Mouse (Mus musculus): ENCODE results near the gene Tnrc6a. TPM values are rescaled to one million over a fixed set of nuclear protein-coding genes. Genes with fewer than 3 reads are reported as not detected.

The Tnrc6a gene
- polyA plus RNA-seq, 1 experiment from 2014 or later: 54.5 TPM

- H3K36me3 ChIP-seq (ENCODE audit: control insufficient read depth, insufficient read depth, low read length): peaks cover 66% of the 10 kb centered on the region
- no peaks in the 10 kb centered on the region for H3K9me3 ChIP-seq (ENCODE audit: control insufficient read depth, low read length)
- H3K4me1 ChIP-seq (replicated peaks; ENCODE audit: control insufficient read depth, insufficient read depth, low read length): no peaks in the 10 kb centered on the region
- H3K27ac ChIP-seq (ENCODE audit: low read depth): no peak overlapping the region
- 93% methylated on average over 10 of the region's 10 CpGs for WGBS
- no peaks in the 10 kb centered on the region for H3K27me3 ChIP-seq (replicated peaks; ENCODE audit: control insufficient read depth, insufficient read depth, low read length)
- no peak overlapping the region for H3K9ac ChIP-seq (ENCODE audit: low read length)
- no peak overlapping the region for H3K4me2 ChIP-seq (ENCODE audit: low read length)
- DNase-seq (ENCODE audit: low spot score) (no peak), ATAC-seq (replicated peaks; ENCODE audit: low FRiP score, low TSS enrichment, low read depth) (no peak)
- no peak overlapping the region for H3K4me3 ChIP-seq (ENCODE audit: low read depth, low read length)
Observed at GRCm38 (mm10) chr7:123162346-123162745, 38.7 kb downstream of the Tnrc6a start.

GRCm38 (mm10) chr7:123167436-123167835 is 43.8 kb downstream of the Tnrc6a start:
- H3K9me3 ChIP-seq (ENCODE audit: control insufficient read depth, low read length): no peaks in the 10 kb centered on the region
- no peak for DNase-seq (ENCODE audit: low spot score)
- H3K4me3 ChIP-seq (ENCODE audit: low read depth, low read length): no peak overlapping the region
- ATAC-seq (replicated peaks; ENCODE audit: low FRiP score, low TSS enrichment, low read depth): no peak
- 84% methylated on average over 2 of the region's 2 CpGs for WGBS
- H3K4me2 ChIP-seq (ENCODE audit: low read length): no peak overlapping the region
- H3K27me3 ChIP-seq (replicated peaks; ENCODE audit: control insufficient read depth, insufficient read depth, low read length): no peaks in the 10 kb centered on the region
- peaks cover 100% of the 10 kb centered on the region for H3K36me3 ChIP-seq (ENCODE audit: control insufficient read depth, insufficient read depth, low read length)
- no peak overlapping the region for H3K27ac ChIP-seq (ENCODE audit: low read depth)
- no peaks in the 10 kb centered on the region for H3K4me1 ChIP-seq (replicated peaks; ENCODE audit: control insufficient read depth, insufficient read depth, low read length)
- H3K9ac ChIP-seq (ENCODE audit: low read length): no peak overlapping the region

- peaks cover 99% of the 10 kb centered on the region for H3K36me3 ChIP-seq (ENCODE audit: control insufficient read depth, insufficient read depth, low read length)
- no peaks in the 10 kb centered on the region for H3K27me3 ChIP-seq (replicated peaks; ENCODE audit: control insufficient read depth, insufficient read depth, low read length)
- no peak overlapping the region for H3K4me3 ChIP-seq (ENCODE audit: low read depth, low read length)
- H3K4me1 ChIP-seq (replicated peaks; ENCODE audit: control insufficient read depth, insufficient read depth, low read length): no peaks in the 10 kb centered on the region
- H3K9ac ChIP-seq (ENCODE audit: low read length): no peak overlapping the region
- no peaks in the 10 kb centered on the region for H3K9me3 ChIP-seq (ENCODE audit: control insufficient read depth, low read length)
- no peak for ATAC-seq (replicated peaks; ENCODE audit: low FRiP score, low TSS enrichment, low read depth)
- WGBS: 95% methylated on average over 2 of the region's 2 CpGs
- DNase-seq (ENCODE audit: low spot score): peak; percentile 29
- H3K4me2 ChIP-seq (ENCODE audit: low read length): no peak overlapping the region
- no peak overlapping the region for H3K27ac ChIP-seq (ENCODE audit: low read depth)
Observed at GRCm38 (mm10) chr7:123169618-123170017, 45.9 kb downstream of the Tnrc6a start.

GRCm38 (mm10) chr7:123172101-123172500 is 48.4 kb downstream of the Tnrc6a start:
- H3K9ac ChIP-seq (ENCODE audit: low read length): no peak overlapping the region
- no peak overlapping the region for H3K27ac ChIP-seq (ENCODE audit: low read depth)
- ATAC-seq (replicated peaks; ENCODE audit: low FRiP score, low TSS enrichment, low read depth): no peak
- 86% methylated on average over 5 of the region's 5 CpGs for WGBS
- no peaks in the 10 kb centered on the region for H3K27me3 ChIP-seq (replicated peaks; ENCODE audit: control insufficient read depth, insufficient read depth, low read length)
- H3K4me3 ChIP-seq (ENCODE audit: low read depth, low read length): no peak overlapping the region
- no peaks in the 10 kb centered on the region for H3K9me3 ChIP-seq (ENCODE audit: control insufficient read depth, low read length)
- H3K4me2 ChIP-seq (ENCODE audit: low read length): no peak overlapping the region
- peaks cover 98% of the 10 kb centered on the region for H3K36me3 ChIP-seq (ENCODE audit: control insufficient read depth, insufficient read depth, low read length)
- H3K4me1 ChIP-seq (replicated peaks; ENCODE audit: control insufficient read depth, insufficient read depth, low read length): no peaks in the 10 kb centered on the region
- no peak for DNase-seq (ENCODE audit: low spot score)

GRCm38 (mm10) chr7:123177215-123177614 is 53.5 kb downstream of the Tnrc6a start:
- Histone ChIP-seq H3K9ac (ENCODE audit: low read length) (no peak overlapping the region), H3K4me3 (ENCODE audit: low read depth, low read length) (no peak overlapping the region), H3K36me3 (ENCODE audit: control insufficient read depth, insufficient read depth, low read length) (peaks cover 98% of the 10 kb centered on the region), H3K27ac (ENCODE audit: low read depth) (no peak overlapping the region), H3K4me1 (replicated peaks; ENCODE audit: control insufficient read depth, insufficient read depth, low read length) (no peaks in the 10 kb centered on the region), H3K27me3 (replicated peaks; ENCODE audit: control insufficient read depth, insufficient read depth, low read length) (no peaks in the 10 kb centered on the region), H3K4me2 (ENCODE audit: low read length) (no peak overlapping the region), H3K9me3 (ENCODE audit: control insufficient read depth, low read length) (no peaks in the 10 kb centered on the region)
- ATAC-seq (replicated peaks; ENCODE audit: low FRiP score, low TSS enrichment, low read depth) (0 out of 2 replicates have a peak, but pooled peaks have one; percentile 66), DNase-seq (ENCODE audit: low spot score) (no peak)

GRCm38 (mm10) chr7:123181787-123182701 is 58.4 kb downstream of the Tnrc6a start:
- Histone ChIP-seq H3K27ac (ENCODE audit: low read depth) (no peak overlapping the region), H3K27me3 (replicated peaks; ENCODE audit: control insufficient read depth, insufficient read depth, low read length) (no peaks in the 10 kb centered on the region), H3K4me3 (ENCODE audit: low read depth, low read length) (no peak overlapping the region), H3K9ac (ENCODE audit: low read length) (no peak overlapping the region), H3K9me3 (ENCODE audit: control insufficient read depth, low read length) (no peaks in the 10 kb centered on the region), H3K36me3 (ENCODE audit: control insufficient read depth, insufficient read depth, low read length) (peaks cover 99% of the 10 kb centered on the region), H3K4me2 (ENCODE audit: low read length) (no peak overlapping the region), H3K4me1 (replicated peaks; ENCODE audit: control insufficient read depth, insufficient read depth, low read length) (no peaks in the 10 kb centered on the region)
- WGBS: 88% methylated on average over 20 of the region's 20 CpGs
- DNase-seq (ENCODE audit: low spot score) (no peak), ATAC-seq (replicated peaks; ENCODE audit: low FRiP score, low TSS enrichment, low read depth) (no peak)

GRCm38 (mm10) chr7:123184891-123185290 is 61.2 kb downstream of the Tnrc6a start:
- no peak overlapping the region for H3K27ac ChIP-seq (ENCODE audit: low read depth)
- H3K9ac ChIP-seq (ENCODE audit: low read length): no peak overlapping the region
- H3K4me2 ChIP-seq (ENCODE audit: low read length): no peak overlapping the region
- H3K9me3 ChIP-seq (ENCODE audit: control insufficient read depth, low read length): no peaks in the 10 kb centered on the region
- no peaks in the 10 kb centered on the region for H3K4me1 ChIP-seq (replicated peaks; ENCODE audit: control insufficient read depth, insufficient read depth, low read length)
- peaks cover 100% of the 10 kb centered on the region for H3K36me3 ChIP-seq (ENCODE audit: control insufficient read depth, insufficient read depth, low read length)
- DNase-seq (ENCODE audit: low spot score) (no peak), ATAC-seq (replicated peaks; ENCODE audit: low FRiP score, low TSS enrichment, low read depth) (no peak)
- H3K27me3 ChIP-seq (replicated peaks; ENCODE audit: control insufficient read depth, insufficient read depth, low read length): no peaks in the 10 kb centered on the region
- 95% methylated on average over 1 of the region's 1 CpGs for WGBS
- H3K4me3 ChIP-seq (ENCODE audit: low read depth, low read length): no peak overlapping the region

- Histone ChIP-seq H3K27me3 (replicated peaks; ENCODE audit: control insufficient read depth, insufficient read depth, low read length) (no peaks in the 10 kb centered on the region), H3K4me1 (replicated peaks; ENCODE audit: control insufficient read depth, insufficient read depth, low read length) (no peaks in the 10 kb centered on the region), H3K4me2 (ENCODE audit: low read length) (no peak overlapping the region), H3K9me3 (ENCODE audit: control insufficient read depth, low read length) (no peaks in the 10 kb centered on the region), H3K27ac (ENCODE audit: low read depth) (no peak overlapping the region), H3K9ac (ENCODE audit: low read length) (no peak overlapping the region), H3K4me3 (ENCODE audit: low read depth, low read length) (no peak overlapping the region), H3K36me3 (ENCODE audit: control insufficient read depth, insufficient read depth, low read length) (peaks cover 100% of the 10 kb centered on the region)
- ATAC-seq (replicated peaks; ENCODE audit: low FRiP score, low TSS enrichment, low read depth): no peak
- DNase-seq (ENCODE audit: low spot score): no peak
- WGBS: 88% methylated on average over 6 of the region's 6 CpGs
Observed at GRCm38 (mm10) chr7:123186463-123186862, 62.8 kb downstream of the Tnrc6a start.

GRCm38 (mm10) chr7:123187246-123187645 is 63.6 kb downstream of the Tnrc6a start:
- H3K4me1 ChIP-seq (replicated peaks; ENCODE audit: control insufficient read depth, insufficient read depth, low read length): no peaks in the 10 kb centered on the region
- peaks cover 100% of the 10 kb centered on the region for H3K36me3 ChIP-seq (ENCODE audit: control insufficient read depth, insufficient read depth, low read length)
- no peak overlapping the region for H3K9ac ChIP-seq (ENCODE audit: low read length)
- H3K9me3 ChIP-seq (ENCODE audit: control insufficient read depth, low read length): no peaks in the 10 kb centered on the region
- no peak overlapping the region for H3K4me3 ChIP-seq (ENCODE audit: low read depth, low read length)
- DNase-seq (ENCODE audit: low spot score) (no peak), ATAC-seq (replicated peaks; ENCODE audit: low FRiP score, low TSS enrichment, low read depth) (no peak)
- H3K27me3 ChIP-seq (replicated peaks; ENCODE audit: control insufficient read depth, insufficient read depth, low read length): no peaks in the 10 kb centered on the region
- H3K4me2 ChIP-seq (ENCODE audit: low read length): no peak overlapping the region
- H3K27ac ChIP-seq (ENCODE audit: low read depth): no peak overlapping the region
- 54% methylated on average over 4 of the region's 4 CpGs for WGBS
